Mouse (Mus musculus) lung, postnatal 4 days (tissue): ENCODE measurements around the gene Hist1h2bk.

ENCODE experiments used
- DNase-seq, 2 experiments: peaks; one replicate each; pipeline ENCODE4 v3.0.0; 2021

Hist1h2bk gene

DNA sequence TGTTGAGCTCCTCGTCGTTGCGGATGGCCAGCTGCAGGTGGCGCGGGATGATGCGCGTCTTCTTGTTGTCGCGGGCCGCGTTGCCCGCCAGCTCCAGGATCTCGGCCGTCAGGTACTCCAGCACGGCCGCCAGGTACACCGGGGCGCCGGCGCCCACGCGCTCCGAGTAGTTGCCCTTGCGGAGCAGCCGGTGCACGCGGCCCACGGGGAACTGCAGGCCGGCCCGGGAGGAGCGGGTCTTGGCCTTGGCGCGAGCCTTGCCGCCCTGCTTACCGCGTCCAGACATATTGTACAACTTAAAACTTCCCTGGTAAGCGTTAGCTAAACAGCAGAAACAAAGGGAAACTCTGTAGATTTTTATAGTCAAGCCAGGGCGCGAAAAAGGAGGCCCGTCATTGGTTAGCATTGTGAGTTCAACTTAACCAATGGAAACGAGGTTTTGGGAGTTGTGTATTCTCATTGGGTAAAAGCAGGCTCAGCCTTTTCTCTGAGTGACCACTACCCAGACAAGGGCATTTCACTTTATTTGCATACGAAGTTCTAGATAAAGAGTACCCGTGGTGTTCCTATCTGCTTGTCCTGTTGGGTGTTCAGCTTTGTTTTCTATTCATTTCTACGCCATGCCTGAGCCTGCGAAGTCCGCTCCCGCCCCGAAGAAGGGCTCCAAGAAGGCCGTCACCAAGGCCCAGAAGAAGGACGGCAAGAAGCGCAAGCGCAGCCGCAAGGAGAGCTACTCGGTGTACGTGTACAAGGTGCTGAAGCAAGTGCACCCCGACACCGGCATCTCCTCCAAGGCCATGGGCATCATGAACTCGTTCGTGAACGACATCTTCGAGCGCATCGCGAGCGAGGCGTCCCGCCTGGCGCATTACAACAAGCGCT, at the start of gene Hist1h2bk, which contains the start of gene Hist1h2ah:
Gene Hist1h2bk, plus strand, starts transcription at position 604 of the 882 bp plus-strand sequence.
Gene Hist1h2ah, minus strand, starts transcription at position 302 of the 882 bp plus-strand sequence.
- DNase-seq = peak; percentile 75 to 90

DNA sequence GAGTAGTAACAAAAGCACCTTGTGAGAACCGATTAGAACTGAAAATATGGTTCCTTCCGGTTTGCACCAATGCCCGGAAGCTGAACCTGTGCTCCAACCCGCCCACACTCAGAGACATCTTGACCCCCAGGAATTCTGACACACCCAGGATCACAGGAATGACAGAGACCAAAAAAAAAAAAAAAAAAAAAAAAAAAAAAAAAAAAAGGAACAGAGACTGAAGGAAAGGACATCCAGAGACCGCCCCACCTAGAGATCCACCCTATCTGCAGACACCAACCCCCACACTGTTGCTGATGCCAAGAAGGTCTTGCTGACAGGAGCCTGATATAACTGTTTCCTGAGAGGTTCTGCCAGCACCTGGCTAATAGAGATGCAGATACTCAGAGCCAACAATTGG, 43.1 kb upstream of the Hist1h2bk start:
- DNase-seq = no peak

DNA sequence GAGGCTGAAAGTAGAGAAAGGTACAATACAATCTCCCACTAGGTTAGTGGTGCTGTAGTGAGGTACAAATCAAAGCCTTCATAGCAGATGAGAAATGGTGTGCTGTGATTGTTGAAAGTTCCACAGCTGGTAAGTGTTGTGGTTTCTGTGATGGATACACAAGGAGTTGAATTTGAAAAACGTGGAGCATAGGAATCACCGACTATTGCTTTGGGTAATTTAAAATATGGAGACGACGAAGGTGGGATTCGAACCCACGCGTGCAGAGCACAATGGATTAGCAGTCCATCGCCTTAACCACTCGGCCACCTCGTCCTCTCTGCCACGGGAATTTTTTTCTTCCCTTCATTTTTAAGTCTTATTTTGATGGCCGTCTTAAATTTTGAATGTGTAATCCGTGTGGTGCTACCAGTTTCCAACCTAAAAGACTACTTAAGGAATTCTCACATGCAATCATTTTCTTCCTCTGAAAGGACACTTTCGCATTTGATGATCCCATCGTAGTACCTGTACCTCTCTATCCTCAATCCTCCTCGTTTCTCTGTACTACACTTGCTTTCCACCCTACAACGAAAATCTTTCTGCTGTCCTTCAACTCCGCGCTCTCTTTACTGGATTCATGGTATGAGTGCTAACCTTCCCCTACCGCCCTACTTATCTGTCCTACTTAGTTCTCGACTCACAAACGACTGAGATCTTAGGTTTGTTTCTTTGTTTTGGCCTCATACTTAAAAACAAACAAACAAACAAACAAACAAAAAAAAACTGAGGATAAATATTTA, 41.5 kb upstream of the Hist1h2bk start:
- DNase-seq = peak in 1 of 2 experiments; percentile 35

DNA sequence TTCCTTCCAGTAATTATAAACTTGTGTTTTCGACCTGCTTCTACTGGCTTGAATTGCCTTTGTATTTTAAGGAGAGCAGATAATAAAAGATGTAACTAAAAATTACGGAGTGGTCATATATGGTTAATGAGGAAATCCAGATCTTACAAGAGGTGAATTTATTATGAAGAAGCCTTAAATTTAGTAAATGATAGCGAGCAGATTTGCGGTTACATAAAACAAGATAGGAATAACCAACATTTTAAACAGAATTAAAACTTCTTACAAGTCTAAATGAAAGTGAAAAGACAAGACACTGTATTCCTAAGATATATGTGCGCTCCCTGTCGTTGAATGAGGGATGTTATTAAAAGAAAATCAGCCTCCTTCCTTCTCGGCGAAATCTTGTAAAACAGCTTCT, 40.8 kb upstream of the Hist1h2bk start:
- DNase-seq = no peak

DNA sequence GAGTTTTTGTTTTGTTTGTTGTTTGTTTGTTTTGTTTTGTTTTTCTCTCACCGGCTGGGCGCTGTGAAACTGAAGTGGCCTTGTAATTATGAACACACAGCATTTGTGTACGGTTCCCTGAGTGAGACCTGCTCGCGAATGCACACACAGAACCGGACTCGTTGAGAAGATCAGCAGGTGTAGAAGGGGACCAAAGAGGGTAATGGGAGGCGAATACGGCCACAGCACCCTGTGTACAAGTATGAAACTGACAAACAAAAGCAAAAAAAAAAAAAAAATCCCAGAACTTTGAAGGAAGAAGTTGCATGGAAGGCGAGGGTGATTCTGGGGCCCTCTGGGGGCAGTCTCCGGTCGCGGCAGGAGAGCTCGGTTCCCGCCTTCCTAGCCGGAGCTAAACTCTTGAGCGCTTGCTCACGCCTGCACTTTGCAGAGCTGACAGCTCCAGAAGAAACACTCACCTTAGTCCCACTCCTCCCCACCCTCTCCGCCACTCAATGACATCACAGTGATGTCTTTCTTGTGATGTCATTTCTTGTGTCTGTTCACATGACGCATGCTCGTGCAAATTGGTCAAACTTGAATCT, 40.2 kb upstream of the Hist1h2bk start:
- peak; percentile 49 to 51 for DNase-seq

DNA sequence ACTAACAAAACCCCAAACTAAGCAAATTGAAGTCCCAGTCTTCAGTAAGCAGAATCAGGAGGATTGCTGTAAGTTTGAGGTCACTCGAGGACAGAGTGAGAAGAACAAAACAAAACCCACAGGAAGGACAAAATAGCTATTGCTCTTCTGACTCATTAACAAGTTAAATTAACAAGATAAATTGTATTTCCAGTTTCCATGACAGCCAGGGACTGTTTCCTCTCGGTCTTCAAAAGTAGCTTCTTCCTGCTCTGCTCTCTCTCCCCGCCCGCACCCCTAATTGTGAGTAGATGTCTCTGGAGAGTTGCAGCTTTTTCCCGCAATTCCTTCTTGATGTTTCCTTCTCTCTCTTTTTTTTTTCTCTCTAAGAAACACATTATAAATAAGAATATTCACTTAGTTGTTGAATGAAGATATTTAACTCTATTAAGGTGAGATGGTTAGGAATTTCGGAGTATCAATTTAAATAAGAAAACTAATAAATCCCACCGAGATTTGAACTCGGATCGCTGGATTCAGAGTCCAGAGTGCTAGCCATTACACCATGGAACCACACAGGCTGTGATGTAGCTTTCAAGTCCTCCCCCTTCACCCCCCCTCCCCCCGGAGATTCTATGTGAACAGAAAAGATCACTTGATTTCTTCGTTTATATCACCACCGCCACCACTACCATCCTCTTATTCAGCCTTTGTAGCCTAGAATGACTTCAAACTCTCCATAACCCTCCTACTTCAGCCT, 39.4 kb upstream of the Hist1h2bk start:
- peak in 1 of 2 experiments; percentile 29 for DNase-seq

DNA sequence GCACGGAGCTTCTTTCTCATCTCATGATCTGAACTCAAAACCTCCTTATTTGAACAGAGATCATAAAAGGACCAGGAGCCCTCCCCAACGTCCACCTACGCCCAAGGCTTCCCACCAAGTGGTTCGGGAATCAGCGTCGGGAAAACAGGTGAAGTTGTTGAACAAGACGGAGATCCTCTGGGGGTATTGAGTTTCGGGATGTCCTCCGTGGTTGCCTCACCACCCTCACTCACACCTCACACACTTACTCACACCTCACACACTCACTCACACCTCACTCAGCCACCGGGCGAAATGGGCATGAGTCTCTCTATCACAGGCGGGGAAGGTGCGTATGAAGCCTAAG, 38.9 kb upstream of the Hist1h2bk start:
- no peak for DNase-seq

DNA sequence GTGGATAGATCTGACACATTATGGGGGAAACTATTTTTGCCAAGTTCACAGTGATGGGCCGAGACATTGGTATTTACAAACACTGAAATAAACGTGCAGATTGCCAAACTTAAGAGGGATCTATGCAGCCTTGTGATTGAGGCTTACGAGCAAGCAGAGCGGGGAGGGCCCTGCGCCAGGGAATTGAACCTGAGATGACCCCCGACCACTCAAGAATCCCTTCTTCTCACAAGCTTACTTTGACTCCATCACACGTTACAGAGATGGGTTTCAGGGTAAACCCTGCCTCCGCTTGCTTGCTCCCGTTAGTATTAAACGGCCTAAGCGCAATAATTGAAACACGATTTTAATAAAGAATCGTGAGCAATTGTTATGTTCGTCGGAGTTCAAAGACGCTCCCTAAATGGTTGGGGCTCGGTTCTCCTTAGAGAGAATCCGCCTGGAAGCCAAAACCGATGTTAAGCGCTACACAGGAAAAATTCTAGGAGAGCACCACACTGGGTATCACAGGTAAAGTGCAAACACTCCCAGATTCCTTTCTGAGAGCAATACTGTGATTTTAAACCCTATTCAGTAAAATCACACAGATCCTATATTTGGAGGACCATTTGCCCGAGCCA, 38.4 kb upstream of the Hist1h2bk start:
- no peak for DNase-seq

DNA sequence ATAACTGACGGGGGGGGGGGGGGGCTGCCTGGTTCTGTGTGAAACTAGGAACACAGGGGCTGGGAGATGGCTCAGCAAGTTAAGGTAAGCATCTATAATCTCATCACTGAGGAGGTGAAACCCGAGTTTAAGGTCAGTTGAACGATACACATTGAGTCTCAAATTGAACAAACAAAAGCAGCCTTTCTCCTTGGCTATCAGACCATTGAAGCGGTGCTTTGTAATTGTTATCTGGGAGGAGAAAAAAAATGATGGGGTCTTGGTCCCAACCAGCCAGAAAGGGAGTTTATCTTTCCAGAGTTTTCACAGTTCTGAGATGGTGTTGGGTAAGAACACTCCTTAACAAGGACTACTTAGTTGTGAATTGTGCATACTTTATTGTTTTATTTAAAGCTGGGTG, 37.8 kb upstream of the Hist1h2bk start:
- DNase-seq = no peak

DNA sequence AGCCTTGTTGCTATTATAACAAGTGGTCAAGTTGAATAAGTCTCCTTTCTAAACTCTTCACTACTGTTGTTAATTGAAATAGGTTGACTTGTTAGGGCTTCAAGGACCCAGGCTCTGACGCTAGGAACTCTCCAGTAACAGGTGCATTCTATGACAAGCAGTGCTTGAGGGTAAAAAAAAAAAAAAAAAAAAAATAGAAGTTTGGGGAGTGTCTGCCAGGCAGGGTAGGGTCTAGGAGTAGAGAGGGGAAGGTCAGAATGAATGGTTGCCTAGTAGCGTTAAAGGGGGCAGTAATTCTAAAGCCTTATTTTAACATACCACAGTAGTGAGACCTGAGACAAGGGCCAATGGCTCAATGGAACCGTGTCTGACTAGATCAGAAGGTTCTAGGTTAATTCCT, 37.3 kb upstream of the Hist1h2bk start:
- DNase-seq = no peak

DNA sequence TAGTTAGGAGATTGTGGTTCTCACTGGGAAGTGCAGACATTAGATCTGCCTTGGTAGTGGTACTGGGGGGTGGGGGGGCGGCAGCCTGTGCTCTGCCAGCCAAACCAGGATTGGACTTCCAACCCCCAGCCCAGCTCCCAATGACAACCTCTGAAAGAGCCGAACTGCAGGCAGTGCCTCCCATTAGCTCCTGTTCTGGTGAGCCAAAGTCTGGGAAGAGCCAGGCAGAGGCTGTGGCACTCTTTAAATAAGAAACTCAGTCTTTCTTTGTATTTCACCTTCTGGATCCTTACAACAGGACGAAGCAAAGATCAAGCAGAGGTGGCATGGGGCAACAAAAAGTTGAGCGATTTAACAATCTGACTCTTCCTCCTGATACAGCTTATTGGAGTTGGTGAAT, 36.5 kb upstream of the Hist1h2bk start:
- DNase-seq = no peak

DNA sequence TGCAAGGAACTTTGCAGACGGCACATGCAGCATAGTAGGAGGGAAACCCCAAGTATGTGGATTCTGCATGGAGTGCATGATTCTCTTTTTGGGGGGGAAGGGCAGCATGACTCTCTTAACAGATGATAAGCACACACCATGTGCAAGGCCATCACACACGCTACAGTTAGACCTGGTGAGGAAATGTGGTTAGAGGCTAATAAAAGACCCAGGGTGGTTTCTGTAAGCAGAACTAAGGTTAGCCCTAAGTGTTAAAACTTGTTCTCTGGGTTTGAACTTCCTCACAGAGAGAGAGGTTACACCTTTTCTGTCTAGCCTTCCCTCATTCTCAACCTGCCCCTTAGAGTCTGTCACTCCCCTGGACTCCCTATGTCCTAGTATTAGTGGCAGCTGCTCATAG, 34.3 kb upstream of the Hist1h2bk start:
- no peak for DNase-seq

DNA sequence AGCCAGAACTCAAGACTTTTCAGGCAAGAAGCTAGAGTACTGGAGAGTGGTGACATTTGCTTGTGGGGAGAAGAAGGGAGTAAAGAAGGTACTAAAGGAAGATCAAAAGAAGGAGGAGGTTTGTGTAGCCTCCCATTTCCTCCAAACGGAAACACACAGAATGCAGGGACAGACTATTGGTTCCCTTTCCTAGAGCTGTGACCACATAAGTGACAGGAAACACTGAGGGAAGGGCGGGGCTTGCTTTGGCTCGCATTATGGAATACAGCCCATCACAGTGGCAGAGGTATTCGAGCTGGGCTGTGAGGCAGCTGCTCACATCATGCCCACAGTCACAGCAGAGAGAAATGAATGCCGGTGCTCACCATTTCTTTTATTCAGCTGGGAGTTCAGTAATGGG, 33.8 kb upstream of the Hist1h2bk start:
- peak in 1 of 2 experiments; percentile 37 for DNase-seq

DNA sequence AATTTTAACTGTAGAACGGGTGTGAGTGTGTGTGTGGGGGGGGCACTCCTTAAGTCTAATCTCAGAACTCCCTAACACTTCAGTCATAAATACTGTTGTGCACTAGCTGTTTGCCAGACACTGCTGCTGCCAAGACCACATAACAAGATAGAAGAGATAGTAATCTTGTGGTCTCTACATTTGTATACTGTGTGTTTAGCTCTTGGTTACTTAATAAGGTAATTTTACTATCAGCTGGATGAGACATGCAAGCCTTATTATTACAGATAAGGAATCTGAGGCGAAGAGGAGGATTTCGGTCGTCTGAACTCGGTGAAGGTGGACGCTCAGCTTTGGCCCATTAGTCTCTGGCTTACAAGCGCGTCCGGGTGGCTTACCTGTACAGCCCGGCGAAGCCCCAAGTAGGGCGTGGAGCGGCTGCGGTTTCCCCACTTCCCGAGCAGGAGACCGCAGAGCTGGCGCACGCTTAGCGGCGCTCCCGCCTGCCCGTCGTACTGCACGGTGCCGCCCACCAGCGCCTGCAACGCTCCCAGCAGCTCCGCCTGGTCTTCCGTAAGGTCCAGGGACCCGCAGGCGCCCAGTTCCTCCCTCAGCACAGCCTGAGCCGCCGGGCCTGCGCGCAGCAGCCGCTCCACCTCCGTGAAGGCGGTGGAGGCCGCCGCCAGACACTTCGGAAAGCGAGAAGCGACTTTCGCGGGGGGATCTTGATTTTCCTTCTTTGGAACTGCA, 29.9 kb upstream of the Hist1h2bk start:
- DNase-seq = peak; percentile 64 to 68

DNA sequence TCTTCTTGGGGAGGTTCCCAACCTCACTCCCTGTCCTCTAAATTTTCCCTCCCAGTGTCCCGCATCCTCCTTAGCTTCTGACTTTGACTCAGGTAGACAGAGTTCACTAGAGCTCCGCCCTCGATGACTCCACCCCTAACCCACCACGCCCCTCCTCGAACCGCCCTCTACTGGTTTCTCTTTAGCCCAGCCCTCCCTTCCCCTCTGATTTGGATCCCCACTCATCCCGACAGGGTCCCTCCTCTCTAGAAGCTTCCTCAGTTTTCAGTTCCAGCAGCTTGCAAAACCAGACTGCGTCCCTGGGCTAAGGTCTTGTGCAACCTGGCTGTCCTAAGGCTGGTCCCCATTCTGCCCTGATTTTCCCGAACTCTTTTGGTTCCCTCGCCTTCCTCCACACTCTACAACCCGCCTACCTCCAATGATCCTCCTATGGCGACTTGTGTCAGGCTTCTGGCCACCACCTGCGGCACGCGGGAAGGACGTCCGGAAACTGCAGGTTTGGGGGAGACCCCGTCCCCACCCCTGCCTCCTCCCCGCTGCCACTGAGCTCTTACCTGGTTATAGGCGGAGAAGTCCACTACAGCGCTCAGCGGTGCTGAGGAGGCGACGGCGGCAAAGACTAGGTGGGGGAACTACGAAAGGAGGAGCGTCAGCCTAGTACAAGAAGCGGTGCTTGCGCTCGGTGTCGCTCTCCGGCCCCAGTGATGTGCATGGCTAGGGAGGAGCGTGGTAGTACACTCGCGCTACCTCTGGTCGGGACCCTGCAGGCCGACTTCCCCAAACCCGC, 29.1 kb upstream of the Hist1h2bk start:
- DNase-seq = peak; percentile 41 to 68

DNA sequence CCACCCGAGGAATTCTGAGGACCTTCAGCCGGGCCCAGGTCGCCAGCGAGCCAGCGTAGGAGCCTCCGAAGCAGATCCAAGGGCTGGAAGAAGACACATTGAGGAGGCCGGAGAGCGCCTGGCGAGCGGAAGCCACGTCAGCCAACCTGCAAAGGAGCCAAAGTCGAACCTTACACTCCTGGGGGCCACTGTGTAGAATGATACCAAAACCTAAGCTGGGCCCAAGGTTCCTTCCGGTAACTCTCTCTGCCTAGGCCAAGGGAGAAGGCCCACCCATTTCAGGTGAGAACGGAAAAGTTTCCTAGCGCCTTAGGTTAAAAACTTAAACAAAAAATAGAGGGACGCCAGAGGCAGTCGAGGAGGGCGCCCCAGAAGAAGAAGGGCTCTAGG, 28.6 kb upstream of the Hist1h2bk start:
- no peak for DNase-seq

DNA sequence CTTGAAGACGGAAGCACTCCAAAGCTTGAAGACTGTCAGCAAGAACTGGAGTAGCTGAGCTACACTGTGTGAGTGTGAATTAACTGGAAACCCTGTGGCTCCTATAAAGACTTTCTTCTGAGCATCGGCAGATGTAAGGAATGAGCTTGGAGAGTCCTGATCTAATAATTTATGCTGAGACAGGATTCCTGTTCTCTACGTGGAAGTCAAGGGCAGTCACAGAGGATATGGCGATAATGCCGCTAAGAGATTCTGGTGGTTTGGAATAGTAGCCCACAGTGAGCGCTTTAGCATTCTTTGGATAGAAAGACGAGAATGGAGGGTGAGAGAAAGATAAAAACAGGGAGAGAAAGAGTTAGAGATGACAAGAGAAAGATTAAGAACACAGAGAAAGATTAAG, 27.8 kb upstream of the Hist1h2bk start:
- no peak for DNase-seq

DNA sequence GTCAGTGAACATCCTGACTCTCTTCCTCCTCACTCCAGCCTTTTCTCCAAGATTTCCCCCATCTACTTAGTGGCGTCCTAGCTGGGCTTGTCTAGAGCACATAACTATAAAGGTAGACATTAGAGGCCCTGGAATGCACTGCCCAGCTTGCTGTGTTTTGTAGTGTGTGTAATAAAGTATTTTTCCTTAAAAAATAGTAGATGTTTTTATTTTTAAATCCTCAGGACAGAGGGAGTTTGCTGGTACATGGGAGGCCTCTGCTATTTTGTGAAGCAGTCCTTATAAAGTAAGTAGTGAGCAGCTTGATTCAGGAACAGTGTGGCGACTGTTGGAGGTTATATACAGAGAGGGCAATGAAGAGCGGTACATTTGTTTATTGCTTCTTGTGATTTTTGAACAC, 27.0 kb upstream of the Hist1h2bk start:
- DNase-seq = no peak

DNA sequence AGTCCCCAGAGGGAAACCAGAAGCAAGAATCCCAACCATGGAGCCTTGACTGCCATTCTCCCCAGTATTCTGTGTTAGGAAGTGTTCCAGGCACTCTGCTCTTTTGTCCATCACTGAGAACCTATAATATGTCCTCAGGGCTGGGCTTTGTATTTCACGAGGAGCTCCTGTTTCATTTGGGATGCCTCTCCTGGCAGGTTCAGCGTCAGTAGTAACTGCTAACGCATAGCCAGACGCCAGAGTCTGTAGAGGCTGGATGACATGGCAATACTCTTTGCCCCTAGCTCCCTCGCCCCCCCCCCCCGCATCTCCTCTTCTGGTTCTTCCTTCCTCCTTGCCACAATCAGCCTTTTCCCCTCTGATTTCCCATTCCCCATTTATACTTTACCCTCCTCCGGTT, 26.0 kb upstream of the Hist1h2bk start, which contains the start of gene Prss16:
Gene Prss16, minus strand, starts transcription at position 101 of the 400 bp plus-strand sequence.
- no peak for DNase-seq

DNA sequence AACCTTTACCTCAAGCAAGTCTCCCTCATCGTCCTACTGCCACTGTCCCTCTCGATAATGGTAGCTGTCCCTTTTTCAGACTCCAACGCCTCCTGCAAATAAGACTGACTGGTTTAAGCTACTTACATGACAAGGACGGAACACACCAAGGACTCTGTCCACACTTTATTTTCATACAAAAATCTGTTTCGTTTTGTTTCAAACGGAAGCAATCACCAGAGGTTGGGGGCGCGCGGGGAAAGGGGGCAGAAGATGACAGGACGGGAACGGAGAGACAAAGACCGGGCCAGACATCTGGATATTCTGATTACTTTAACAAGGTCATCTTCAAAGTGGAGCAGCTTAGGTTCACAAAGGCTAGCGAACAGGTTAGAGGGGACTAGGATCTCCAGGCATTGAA, 22.0 kb upstream of the Hist1h2bk start:
- DNase-seq = no peak

DNA sequence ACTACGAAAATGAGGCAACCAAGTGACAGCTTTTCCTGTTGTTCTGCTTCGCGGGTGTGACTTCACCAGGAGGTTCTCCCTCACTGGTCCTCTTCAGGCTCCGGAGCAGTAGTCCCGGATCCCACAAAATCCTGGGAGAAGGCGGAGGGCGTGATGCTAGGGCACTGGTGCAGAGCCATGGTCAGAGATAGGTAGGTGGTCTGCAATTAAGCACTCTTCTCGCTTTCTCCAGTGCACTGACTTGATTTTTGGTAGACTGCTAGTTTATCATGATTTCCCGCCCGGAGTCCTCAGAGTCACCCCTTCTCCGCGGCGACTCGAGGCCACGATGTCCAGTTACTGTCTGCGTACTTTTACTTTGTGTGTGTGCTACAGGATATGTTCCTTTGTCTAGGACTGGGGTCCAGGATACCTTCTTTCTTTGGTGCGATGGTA, 21.2 kb upstream of the Hist1h2bk start:
- DNase-seq = peak in 1 of 2 experiments; percentile 22
